In genomic region chr3:124069182-124069581, GRCm38 (mm10) we compare ENCODE assay signal across 8 mouse cellular contexts.
"Had no signal": no experiment of that assay in that cellular context is flagged by ENCODE, and none has a peak within 500 bp of the region (broad histone marks: within the 10 kb centered on the region; RNA-seq: fewer than 3 reads in every experiment).

No protein-coding gene starts in this region.

- DNase-seq: kidney, adult 9 months; kidney, postnatal 10 days; kidney, postnatal 4 days; lung, embryonic 14.5 days; lung, postnatal 10 days; lung, postnatal 4 days; thymus, adult 18-20 months; thymus, postnatal 25 days had no signal
